22 mouse cellular contexts compared by ENCODE assay signal in the genomic region with DNA sequence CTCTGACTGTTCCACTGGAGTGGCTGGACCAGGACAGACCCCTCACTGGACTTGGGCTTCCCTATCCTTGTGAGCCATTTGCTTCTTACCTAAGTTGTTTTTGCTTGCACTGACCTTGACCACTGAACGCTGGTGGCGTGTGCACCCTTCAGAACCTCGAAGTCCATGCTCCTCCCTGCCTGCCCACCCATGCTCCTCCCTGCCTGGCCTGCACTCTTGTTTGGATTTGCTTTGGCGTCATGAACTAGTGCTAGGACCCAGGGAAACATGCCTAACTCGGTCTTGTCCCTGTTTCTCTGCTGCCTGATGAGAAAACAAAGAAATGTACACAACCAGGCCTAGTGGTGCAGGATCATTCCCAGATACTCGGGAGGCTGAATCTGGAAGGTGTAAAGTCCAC.
"Had no signal": no experiment of that assay in that cellular context is flagged by ENCODE, and none has a peak within 500 bp of the region (broad histone marks: within the 10 kb centered on the region; RNA-seq: fewer than 3 reads in every experiment).

No protein-coding gene starts in this region.

- H3K27ac ChIP-seq: intestine, embryonic 15.5 days; kidney, embryonic 15.5 days; limb, embryonic 10.5 days; limb, embryonic 13.5 days; liver, embryonic 14.5 days; midbrain, embryonic 12.5 days; neural tube, embryonic 13.5 days had no signal

- H3K4me3 ChIP-seq: intestine, embryonic 15.5 days; kidney, embryonic 15.5 days; limb, embryonic 10.5 days; limb, embryonic 13.5 days; midbrain, embryonic 12.5 days; myocyte; neural tube, embryonic 13.5 days had no signal

- H3K36me3 ChIP-seq: intestine, embryonic 15.5 days; kidney, embryonic 15.5 days; limb, embryonic 10.5 days; limb, embryonic 13.5 days; midbrain, embryonic 12.5 days; neural tube, embryonic 13.5 days had no signal

- H3K9me3 ChIP-seq: intestine, embryonic 15.5 days; kidney, embryonic 15.5 days; limb, embryonic 10.5 days; limb, embryonic 13.5 days; midbrain, embryonic 12.5 days had no signal

- DNase-seq: kidney, adult 11 months; kidney, adult 8-10 months; kidney, postnatal 10 days; kidney, postnatal 36 days; lung, adult 2 months; lung, postnatal 14 days; lung, postnatal 4 days; right cerebral cortex, adult 18-20 months; right cerebral cortex, postnatal 14 days; right cerebral cortex, postnatal 4 days; thymus, adult 2 months; thymus, postnatal 14 days; thymus, postnatal 4 days had no signal

- H3K4me2 ChIP-seq: intestine, embryonic 15.5 days; kidney, embryonic 15.5 days; limb, embryonic 13.5 days; midbrain, embryonic 12.5 days; neural tube, embryonic 13.5 days had no signal

- H3K27me3 ChIP-seq: intestine, embryonic 15.5 days; kidney, embryonic 15.5 days; limb, embryonic 13.5 days; midbrain, embryonic 12.5 days; neural tube, embryonic 13.5 days had no signal

- H3K9ac ChIP-seq: intestine, embryonic 15.5 days; kidney, embryonic 15.5 days; limb, embryonic 13.5 days; liver, embryonic 14.5 days; midbrain, embryonic 12.5 days; neural tube, embryonic 13.5 days had no signal

- ATAC-seq: intestine, embryonic 15.5 days; midbrain, embryonic 16.5 days had no signal
